Mouse (Mus musculus) embryo, embryonic 10.5 days (tissue): ENCODE measurements around the gene Etfdh.
A peak's percentile ranks its signal among the peaks of the same experiment; 100 is the strongest.

Experiments used
- DNase-seq: peaks from one replicate; pipeline ENCODE4 v3.0.0-alpha.2; 2015; ENCODE audit warnings: low spot score

The Etfdh gene

GRCm38 (mm10) chr3:79629416-79629730 is at the start of gene Etfdh:
Gene Etfdh, minus strand, starts transcription at chr3:79629500.
- DNase-seq: peak; percentile 75

GRCm38 (mm10) chr3:79676411-79676810 is 47.1 kb upstream of the Etfdh start:
- DNase-seq: no peak

- DNase-seq: no peak
Observed at GRCm38 (mm10) chr3:79674641-79675040, 45.3 kb upstream of the Etfdh start.

- peak; percentile 87 for DNase-seq
Observed at GRCm38 (mm10) chr3:79673082-79673481, 43.8 kb upstream of the Etfdh start.

- DNase-seq: no peak
Observed at GRCm38 (mm10) chr3:79672188-79672587, 42.9 kb upstream of the Etfdh start.

- DNase-seq: no peak
Observed at GRCm38 (mm10) chr3:79670556-79670955, 41.3 kb upstream of the Etfdh start.

- DNase-seq: peak; percentile 84
Observed at GRCm38 (mm10) chr3:79664787-79665408, 35.6 kb upstream of the Etfdh start.

GRCm38 (mm10) chr3:79656682-79657081 is 27.4 kb upstream of the Etfdh start:
- no peak for DNase-seq

GRCm38 (mm10) chr3:79652129-79652528 is 22.8 kb upstream of the Etfdh start:
- DNase-seq: no peak

- peak; percentile 99 for DNase-seq
Observed at GRCm38 (mm10) chr3:79628561-79629415, 512 bp downstream of the Etfdh start, which contains the start of gene 4930579G24Rik. Gene 4930579G24Rik, plus strand, starts transcription at chr3:79629079.

GRCm38 (mm10) chr3:79628182-79628560 is 1.1 kb downstream of the Etfdh start:
- no peak for DNase-seq

GRCm38 (mm10) chr3:79627484-79628181 is 1.7 kb downstream of the Etfdh start:
- peak; percentile 10 for DNase-seq

- DNase-seq: no peak
Observed at GRCm38 (mm10) chr3:79609886-79610285, 19.4 kb downstream of the Etfdh start.

GRCm38 (mm10) chr3:79595468-79595867 is 33.8 kb downstream of the Etfdh start:
- no peak for DNase-seq

GRCm38 (mm10) chr3:79591793-79592471 is 37.4 kb downstream of the Etfdh start:
- peak; percentile 38 for DNase-seq

- DNase-seq: peak; percentile 90
Observed at GRCm38 (mm10) chr3:79590863-79591792, 38.2 kb downstream of the Etfdh start, which contains the start of gene Ppid. Gene Ppid, plus strand, starts transcription at chr3:79591342.

GRCm38 (mm10) chr3:79589671-79590070 is 39.6 kb downstream of the Etfdh start:
- DNase-seq: no peak

- peak; percentile 96 for DNase-seq
Observed at GRCm38 (mm10) chr3:79586804-79587203, 42.5 kb downstream of the Etfdh start.

GRCm38 (mm10) chr3:79579891-79580575 is 49.3 kb downstream of the Etfdh start:
- DNase-seq: no peak

- DNase-seq: no peak
Observed at GRCm38 (mm10) chr3:79578164-79578563, 51.1 kb downstream of the Etfdh start.
